Mouse (Mus musculus) brain, embryonic 14.5 days (tissue): ENCODE data around the gene Usp36.

Source experiments
- CTCF ChIP-seq: fragments of 200-500 bp; IDR thresholded peaks from 2 replicates; pipeline ENCODE4 v1.5.1; 2012; ENCODE audit warnings: inconsistent platforms, mild to moderate bottlenecking, moderate library complexity, borderline replicate concordance; ENCODE audit not compliant: insufficient read depth, insufficient read length; ENCODE audit errors: extremely low read depth
- POLR2A ChIP-seq: fragments of 200-500 bp; IDR thresholded peaks from 2 replicates; pipeline ENCODE4 v1.6.1; 2012; ENCODE audit warnings: mild to moderate bottlenecking, inconsistent platforms, borderline replicate concordance; ENCODE audit not compliant: poor library complexity, insufficient read depth, insufficient read length, severe bottlenecking; ENCODE audit errors: extremely low read depth

DNA sequence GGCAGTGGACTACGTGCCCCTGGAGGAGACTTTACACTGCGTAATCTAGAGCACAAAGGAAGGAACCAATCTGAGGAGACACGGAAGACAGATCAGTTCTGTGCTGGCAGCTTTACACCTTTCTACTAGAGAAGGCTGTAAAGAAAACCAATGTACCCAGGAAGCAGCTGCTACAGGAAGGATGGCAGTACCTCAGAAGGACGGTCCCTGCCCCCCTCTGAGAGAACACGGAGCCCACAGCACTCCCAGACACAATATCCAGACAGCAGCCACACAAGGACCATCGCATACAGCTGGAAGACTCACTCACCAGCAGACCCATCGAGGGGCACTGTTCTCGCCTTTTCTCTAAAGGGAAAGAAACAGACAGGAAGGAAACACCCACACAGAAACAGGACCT lies 30.0 kb downstream of the Usp36 start:
- no peak for TF ChIP-seq CTCF
- TF ChIP-seq POLR2A = no peak
